Mouse (Mus musculus) myocyte (in vitro differentiated cells): ENCODE data around the gene Slc12a5.

Experiments
- CEBPB ChIP-seq: IDR thresholded peaks from 2 replicates; pipeline ENCODE4 v1.6.1; 2011; ENCODE audit warnings: mild to moderate bottlenecking, moderate library complexity; ENCODE audit not compliant: poor library complexity, insufficient read depth, severe bottlenecking
- E2F4 ChIP-seq: IDR thresholded peaks from one replicate; pipeline ENCODE4 v1.6.1; 2011; ENCODE audit warnings: mild to moderate bottlenecking, control low read depth, moderate library complexity; ENCODE audit not compliant: insufficient read depth
- MAX ChIP-seq: IDR thresholded peaks from one replicate; pipeline ENCODE4 v1.6.1; 2011; ENCODE audit warnings: low read depth, mild to moderate bottlenecking, control low read depth
- MYOD1 ChIP-seq, 3 experiments: IDR thresholded peaks; one replicate each; pipeline ENCODE4 v1.6.1; 2011; ENCODE audit warnings: control low read depth in 2 of 3, low read depth in 2 of 3, mild to moderate bottlenecking in 2 of 3, moderate library complexity in 1 of 3; ENCODE audit not compliant: insufficient read length in 2 of 3, control insufficient read depth in 1 of 3
- MYOG ChIP-seq, 3 experiments: IDR thresholded peaks; one replicate each; pipeline ENCODE4 v1.6.1; 2011; ENCODE audit warnings: control low read depth in 2 of 3, low read depth in 2 of 3, mild to moderate bottlenecking in 2 of 3; ENCODE audit not compliant: insufficient read length in 2 of 3, control insufficient read depth in 1 of 3, insufficient read depth in 1 of 3
- POLR2A ChIP-seq: IDR thresholded peaks from one replicate; pipeline ENCODE4 v1.6.1; 2011; ENCODE audit warnings: low read depth, mild to moderate bottlenecking, control low read depth, moderate library complexity; ENCODE audit not compliant: insufficient read length
- POLR2AphosphoS2 ChIP-seq: IDR thresholded peaks from one replicate; pipeline ENCODE4 v1.6.1; 2011; ENCODE audit warnings: low read depth, control low read depth; ENCODE audit not compliant: insufficient read length
- REST ChIP-seq: IDR thresholded peaks from one replicate; pipeline ENCODE4 v1.6.1; 2011; ENCODE audit warnings: mild to moderate bottlenecking, control low read depth, moderate library complexity; ENCODE audit not compliant: insufficient read depth, insufficient read length
- SRF ChIP-seq: IDR thresholded peaks from one replicate; pipeline ENCODE4 v1.6.1; 2011; ENCODE audit warnings: low read depth; ENCODE audit not compliant: control insufficient read depth, insufficient read length
- TCF12 ChIP-seq: IDR thresholded peaks from one replicate; pipeline ENCODE4 v1.6.1; 2011; ENCODE audit warnings: mild to moderate bottlenecking, control low read depth; ENCODE audit not compliant: poor library complexity, insufficient read depth, severe bottlenecking
- TCF3 ChIP-seq: IDR thresholded peaks from one replicate; pipeline ENCODE4 v1.6.1; 2011; ENCODE audit warnings: low read depth, control low read depth; ENCODE audit not compliant: insufficient read length
- USF1 ChIP-seq: IDR thresholded peaks from one replicate; pipeline ENCODE4 v1.6.1; 2011; ENCODE audit warnings: low read depth, mild to moderate bottlenecking, control low read depth, moderate library complexity

GRCm38 (mm10) chr2:164967193-164967592 lies 6.6 kb downstream of the Slc12a5 start:
- no peak for TF ChIP-seq POLR2A
- no peak for TF ChIP-seq CEBPB
- no peak for TF ChIP-seq MYOG (IDR thresholded peaks at IDR 0.05; ENCODE audit: control insufficient read depth in 1 of 3, insufficient read depth in 1 of 3, insufficient read length in 2 of 3, low read depth in 2 of 3)
- no peak for TF ChIP-seq TCF12
- no peak for TF ChIP-seq E2F4
- no peak for TF ChIP-seq SRF
- TF ChIP-seq MYOD1 (IDR thresholded peaks at IDR 0.05; ENCODE audit: control insufficient read depth in 1 of 3, insufficient read length in 2 of 3, low read depth in 2 of 3), result no peak
- TF ChIP-seq REST, result no peak
- no peak for TF ChIP-seq POLR2AphosphoS2
- TF ChIP-seq MAX, result no peak
- TF ChIP-seq TCF3, result no peak
- TF ChIP-seq USF1, result no peak
